Mouse (Mus musculus): ENCODE data around the gene Lifr. TPM values are rescaled to one million over a fixed set of nuclear protein-coding genes. Genes with fewer than 3 reads are reported as not detected.

The Lifr gene
- 39.2 and 44.4 TPM in 2 replicates for polyA plus RNA-seq (2012; rRNA removed)

DNA sequence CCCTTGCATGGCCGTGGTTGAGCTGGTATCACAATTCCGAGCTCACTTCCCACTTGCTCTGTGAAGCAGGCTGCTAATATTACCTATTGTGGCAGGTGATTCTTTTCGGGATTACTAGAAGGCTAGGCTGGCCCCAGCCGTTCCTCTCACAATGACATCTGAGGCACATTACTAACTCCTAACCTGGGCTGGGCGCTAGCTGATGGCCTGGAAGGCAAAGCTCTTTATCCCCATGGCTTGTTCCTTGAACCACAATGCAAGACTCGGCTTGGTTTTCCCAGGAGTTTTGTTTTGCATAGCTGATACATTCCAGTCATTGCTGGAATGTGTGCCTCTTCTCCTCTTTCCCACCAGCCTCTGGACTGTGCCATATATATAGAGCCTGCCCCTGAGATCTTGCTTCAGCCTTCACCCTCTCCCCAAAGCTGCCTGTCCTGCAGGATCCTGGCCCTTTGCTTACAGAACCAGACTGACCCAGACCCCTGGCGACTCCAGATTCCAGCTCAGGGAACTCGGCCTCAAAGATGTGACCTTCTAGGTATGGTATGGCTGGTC, at the start of gene Lifr:
Gene Lifr (plus strand): TSS at position 404 of the 555 bp plus-strand sequence.
- no peak for TF ChIP-seq CTCF (IDR thresholded peaks at IDR 0.05; ENCODE audit: borderline replicate concordance, control insufficient read depth, extremely low read depth, insufficient read depth, low read length, poor library complexity)
- no peak for TF ChIP-seq POLR2A (IDR thresholded peaks at IDR 0.05; ENCODE audit: control insufficient read depth, extremely low read depth, insufficient read depth, low read length, poor library complexity)
- Histone ChIP-seq H3K27ac (ENCODE audit: control insufficient read depth, insufficient read depth, low read length) (no peak within 1 kb of the TSS), H3K4me1 (replicated peaks; ENCODE audit: control insufficient read depth, insufficient read depth, low read length) (no peaks in the 10 kb centered on the region), H3K36me3 (ENCODE audit: control insufficient read depth, insufficient read depth, low read length) (no peaks in the 10 kb centered on the region), H3K27me3 (ENCODE audit: control insufficient read depth, insufficient read depth, low read length) (no peaks in the 10 kb centered on the region), H3K4me3 (ENCODE audit: control insufficient read depth, insufficient read depth, low read length) (no peak within 1 kb of the TSS)
- no peak for DNase-seq
- 91% methylated on average over 8 of the region's 8 CpGs for WGBS

DNA sequence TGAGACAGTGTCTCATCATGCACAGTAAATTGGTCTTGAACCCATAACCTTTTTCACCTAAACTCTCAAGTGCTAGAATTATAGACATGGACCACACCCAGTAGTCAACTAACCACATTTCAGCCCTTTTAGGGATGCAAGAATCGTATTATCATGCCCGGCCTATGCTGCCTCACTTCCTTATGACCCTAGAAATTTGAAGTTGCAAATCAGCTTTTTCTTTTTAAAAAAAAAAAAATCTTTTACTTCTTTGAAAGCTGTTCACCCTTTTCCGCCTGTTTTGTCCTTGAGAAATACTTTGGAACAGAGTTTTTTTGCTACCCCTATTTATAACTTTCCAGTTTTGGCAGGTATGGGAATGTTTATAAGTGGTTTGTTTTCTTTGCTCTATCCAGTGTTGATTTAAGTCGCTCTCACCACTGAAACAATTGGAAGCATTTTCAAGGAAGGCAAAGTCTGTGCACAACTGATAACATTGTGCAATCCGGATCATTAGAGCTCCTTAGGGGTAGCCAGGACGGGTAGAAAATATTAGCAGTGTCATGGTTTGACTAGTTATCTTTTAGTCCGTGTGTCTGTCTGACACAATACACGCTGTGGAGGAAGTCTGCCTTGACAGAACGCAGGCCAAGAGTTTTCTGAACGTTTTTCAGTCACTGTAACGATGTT, 46.2 kb upstream of the Lifr start:
- WGBS, result 68% methylated on average over 11 of the region's 11 CpGs
- TF ChIP-seq POLR2A (IDR thresholded peaks at IDR 0.05; ENCODE audit: control insufficient read depth, extremely low read depth, insufficient read depth, low read length, poor library complexity), result no peak
- no peak for TF ChIP-seq CTCF (IDR thresholded peaks at IDR 0.05; ENCODE audit: borderline replicate concordance, control insufficient read depth, extremely low read depth, insufficient read depth, low read length, poor library complexity)

DNA sequence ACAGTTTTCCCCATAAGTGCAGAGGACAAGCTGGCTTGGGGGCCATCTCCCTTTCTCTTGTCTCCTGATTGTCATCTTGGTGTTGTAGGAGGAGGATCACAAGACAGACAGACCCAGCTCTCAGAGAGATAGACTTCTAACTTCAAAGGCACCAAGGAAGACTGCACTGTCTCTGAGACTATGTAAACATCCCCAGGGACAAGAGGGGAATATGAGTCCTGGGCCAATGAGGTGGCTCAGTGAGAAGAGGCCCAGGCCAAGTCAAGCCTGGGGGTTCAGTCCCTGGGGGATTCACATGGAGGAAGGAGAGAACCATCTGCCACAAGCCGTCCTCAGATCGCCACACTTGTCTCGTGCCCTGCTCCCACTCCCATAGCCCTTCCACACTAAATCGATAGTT, 45.4 kb upstream of the Lifr start:
- no peak for DNase-seq
- TF ChIP-seq POLR2A (IDR thresholded peaks at IDR 0.05; ENCODE audit: control insufficient read depth, extremely low read depth, insufficient read depth, low read length, poor library complexity), result no peak
- no peak for TF ChIP-seq CTCF (IDR thresholded peaks at IDR 0.05; ENCODE audit: borderline replicate concordance, control insufficient read depth, extremely low read depth, insufficient read depth, low read length, poor library complexity)
- Histone ChIP-seq H3K27ac (ENCODE audit: control insufficient read depth, insufficient read depth, low read length) (no peak overlapping the region), H3K36me3 (ENCODE audit: control insufficient read depth, insufficient read depth, low read length) (no peaks in the 10 kb centered on the region), H3K4me3 (ENCODE audit: control insufficient read depth, insufficient read depth, low read length) (no peak overlapping the region), H3K4me1 (replicated peaks; ENCODE audit: control insufficient read depth, insufficient read depth, low read length) (no peaks in the 10 kb centered on the region), H3K27me3 (ENCODE audit: control insufficient read depth, insufficient read depth, low read length) (no peaks in the 10 kb centered on the region)
- WGBS, result 90% methylated on average over 4 of the region's 4 CpGs

More for the DNA sequence above, 46.2 kb upstream of the Lifr start:
- Histone ChIP-seq H3K36me3 (ENCODE audit: control insufficient read depth, insufficient read depth, low read length) (no peaks in the 10 kb centered on the region), H3K4me1 (replicated peaks; ENCODE audit: control insufficient read depth, insufficient read depth, low read length) (no peaks in the 10 kb centered on the region), H3K27ac (ENCODE audit: control insufficient read depth, insufficient read depth, low read length) (no peak overlapping the region), H3K4me3 (ENCODE audit: control insufficient read depth, insufficient read depth, low read length) (no peak overlapping the region), H3K27me3 (ENCODE audit: control insufficient read depth, insufficient read depth, low read length) (no peaks in the 10 kb centered on the region)
- no peak for DNase-seq

DNA sequence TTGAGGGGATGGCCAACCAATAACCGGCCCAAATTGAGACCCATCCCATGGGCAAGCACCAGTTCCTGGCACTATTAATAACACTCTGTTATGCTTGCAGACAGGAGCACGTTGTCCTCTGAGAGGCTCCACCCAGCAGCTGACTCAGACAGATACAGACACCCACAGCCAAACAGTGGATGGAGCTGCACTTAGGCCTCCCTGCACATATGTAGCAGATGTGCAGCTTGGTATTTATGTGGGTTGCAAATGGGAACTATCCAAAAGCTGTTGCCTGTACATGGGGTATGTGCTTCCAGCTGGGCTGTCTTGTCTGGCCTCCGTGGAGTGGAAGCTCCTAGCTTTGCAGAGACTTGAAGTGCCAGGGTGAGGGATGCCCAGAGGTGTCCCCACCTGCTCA, 42.5 kb upstream of the Lifr start:
- DNase-seq, result no peak
- TF ChIP-seq POLR2A (IDR thresholded peaks at IDR 0.05; ENCODE audit: control insufficient read depth, extremely low read depth, insufficient read depth, low read length, poor library complexity) (no peak), CTCF (IDR thresholded peaks at IDR 0.05; ENCODE audit: borderline replicate concordance, control insufficient read depth, extremely low read depth, insufficient read depth, low read length, poor library complexity) (no peak)
- H3K4me1 ChIP-seq (replicated peaks; ENCODE audit: control insufficient read depth, insufficient read depth, low read length), result no peaks in the 10 kb centered on the region
- H3K27me3 ChIP-seq (ENCODE audit: control insufficient read depth, insufficient read depth, low read length), result no peaks in the 10 kb centered on the region
- WGBS, result 62% methylated on average over 3 of the region's 3 CpGs
- H3K4me3 ChIP-seq (ENCODE audit: control insufficient read depth, insufficient read depth, low read length), result no peak overlapping the region
- H3K27ac ChIP-seq (ENCODE audit: control insufficient read depth, insufficient read depth, low read length), result no peak overlapping the region
- no peaks in the 10 kb centered on the region for H3K36me3 ChIP-seq (ENCODE audit: control insufficient read depth, insufficient read depth, low read length)

DNA sequence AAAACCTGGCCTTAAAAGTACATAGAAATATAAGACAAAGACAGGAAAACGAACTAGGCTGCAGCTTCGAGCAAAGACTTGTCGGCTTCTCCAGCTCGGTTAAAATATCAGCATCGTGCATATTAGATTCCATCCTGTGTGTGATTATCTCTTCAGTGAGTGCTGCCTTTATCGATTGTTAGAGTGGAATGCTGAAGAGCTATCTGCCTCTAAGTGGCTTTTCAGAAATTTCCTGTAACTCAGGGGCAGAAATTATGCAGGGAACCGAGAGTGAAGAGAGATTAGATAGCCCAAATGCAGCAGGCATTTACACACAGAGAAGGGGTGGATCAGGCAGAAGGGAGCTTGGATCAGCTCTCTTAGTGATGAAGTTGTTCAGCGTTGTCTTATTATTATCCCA, 41.5 kb upstream of the Lifr start:
- no peaks in the 10 kb centered on the region for H3K36me3 ChIP-seq (ENCODE audit: control insufficient read depth, insufficient read depth, low read length)
- H3K4me3 ChIP-seq (ENCODE audit: control insufficient read depth, insufficient read depth, low read length), result no peak overlapping the region
- H3K27ac ChIP-seq (ENCODE audit: control insufficient read depth, insufficient read depth, low read length), result no peak overlapping the region
- no peak for DNase-seq
- H3K27me3 ChIP-seq (ENCODE audit: control insufficient read depth, insufficient read depth, low read length), result no peaks in the 10 kb centered on the region
- whole genome bisulfite sequencing, result 30% methylated on average over 8 of the region's 8 CpGs
- no peak for TF ChIP-seq POLR2A (IDR thresholded peaks at IDR 0.05; ENCODE audit: control insufficient read depth, extremely low read depth, insufficient read depth, low read length, poor library complexity)
- no peak for TF ChIP-seq CTCF (IDR thresholded peaks at IDR 0.05; ENCODE audit: borderline replicate concordance, control insufficient read depth, extremely low read depth, insufficient read depth, low read length, poor library complexity)
- H3K4me1 ChIP-seq (replicated peaks; ENCODE audit: control insufficient read depth, insufficient read depth, low read length), result no peaks in the 10 kb centered on the region

DNA sequence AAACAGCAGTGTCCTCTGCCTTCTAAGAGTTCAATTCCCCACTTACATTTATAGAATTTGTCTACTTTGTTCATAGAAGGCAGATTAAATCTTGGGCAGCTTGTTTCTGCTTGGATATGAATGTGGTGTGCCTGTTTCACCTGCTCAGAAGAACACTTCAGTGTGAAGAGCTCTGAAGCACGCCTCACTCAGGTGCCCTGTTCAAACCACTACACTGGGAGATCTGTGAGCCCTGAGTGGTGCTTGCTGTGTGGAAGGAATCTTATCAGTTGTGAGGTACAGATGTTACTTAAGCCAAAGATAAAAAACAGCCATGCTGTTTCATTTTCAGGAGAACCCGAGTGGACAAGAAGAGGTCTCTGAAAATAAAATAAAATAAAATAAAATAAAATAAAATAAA, 38.7 kb upstream of the Lifr start:
- DNase-seq, result no peak
- Histone ChIP-seq H3K27me3 (ENCODE audit: control insufficient read depth, insufficient read depth, low read length) (no peaks in the 10 kb centered on the region), H3K4me3 (ENCODE audit: control insufficient read depth, insufficient read depth, low read length) (no peak overlapping the region), H3K36me3 (ENCODE audit: control insufficient read depth, insufficient read depth, low read length) (no peaks in the 10 kb centered on the region), H3K4me1 (replicated peaks; ENCODE audit: control insufficient read depth, insufficient read depth, low read length) (no peaks in the 10 kb centered on the region), H3K27ac (ENCODE audit: control insufficient read depth, insufficient read depth, low read length) (no peak overlapping the region)
- 84% methylated on average over 2 of the region's 2 CpGs for WGBS
- no peak for TF ChIP-seq CTCF (IDR thresholded peaks at IDR 0.05; ENCODE audit: borderline replicate concordance, control insufficient read depth, extremely low read depth, insufficient read depth, low read length, poor library complexity)
- no peak for TF ChIP-seq POLR2A (IDR thresholded peaks at IDR 0.05; ENCODE audit: control insufficient read depth, extremely low read depth, insufficient read depth, low read length, poor library complexity)

Measured in thymus, adult 2 months (tissue).